Mouse (Mus musculus): ENCODE measurements around the gene Zfp646.

Zfp646 gene

DNA sequence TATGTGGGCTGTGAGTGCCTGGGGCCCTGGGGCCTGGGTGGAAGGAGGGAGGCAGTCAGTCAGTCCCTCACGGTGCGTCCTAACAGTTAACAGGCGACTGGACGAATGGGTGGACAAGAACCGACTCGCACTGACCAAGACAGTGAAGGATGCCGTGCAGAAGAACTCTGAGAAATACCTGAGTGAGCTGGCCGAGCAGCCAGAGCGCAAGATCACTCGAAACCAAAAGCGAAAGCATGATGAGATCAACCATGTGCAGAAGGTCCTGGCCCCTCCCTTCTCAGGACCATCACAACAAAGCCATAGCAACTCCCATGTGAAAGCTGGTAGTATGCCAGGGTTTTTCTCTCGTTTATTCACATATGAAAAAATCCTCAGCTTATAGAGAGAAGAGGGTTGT, 39.3 kb downstream of the Zfp646 start:
- DNase-seq (ENCODE audit: low read depth in 1 of 2, low spot score in 2 of 2): no peak

DNA sequence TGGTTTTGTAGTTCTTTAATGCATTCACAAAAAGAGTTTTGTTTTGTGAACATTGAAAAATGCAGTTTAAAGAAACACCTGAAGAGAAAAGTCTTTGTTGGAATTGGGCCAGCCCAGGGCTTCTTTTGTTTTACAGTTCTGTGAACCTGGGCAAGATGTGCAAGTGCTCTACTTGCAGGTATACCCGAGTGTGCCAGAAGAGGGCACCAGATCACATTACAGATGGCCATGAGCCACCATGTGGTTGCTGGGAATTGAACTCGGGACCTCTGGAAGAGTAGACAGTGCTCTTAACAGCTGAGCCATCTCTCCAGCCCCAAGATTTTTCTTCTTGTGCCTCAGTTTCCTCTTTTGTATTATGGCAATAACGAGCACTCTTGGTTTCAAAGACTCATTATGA, 42.2 kb downstream of the Zfp646 start:
- DNase-seq (ENCODE audit: low read depth in 1 of 2, low spot score in 2 of 2): no peak

DNA sequence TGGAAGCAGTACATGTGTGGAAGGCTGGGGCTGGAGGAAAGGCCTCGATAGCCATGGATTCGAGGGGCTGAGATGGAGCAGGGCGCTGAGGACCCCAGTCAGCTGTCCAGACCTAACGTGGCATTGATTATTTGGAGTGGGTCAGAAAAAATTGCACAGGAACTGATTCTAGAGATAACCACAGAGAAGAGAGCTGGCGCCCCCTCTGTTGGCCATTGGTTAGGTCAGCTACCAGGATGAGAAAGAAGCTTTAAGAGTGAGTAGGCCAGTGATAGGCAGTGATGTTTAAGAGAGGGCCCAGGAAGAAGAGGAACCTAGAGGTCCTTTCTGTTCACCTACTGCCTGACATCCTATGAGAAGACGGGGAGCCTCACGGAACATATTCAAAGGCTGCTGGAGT, 43.3 kb downstream of the Zfp646 start:
- no peak for DNase-seq (ENCODE audit: low read depth in 1 of 2, low spot score in 2 of 2)

DNA sequence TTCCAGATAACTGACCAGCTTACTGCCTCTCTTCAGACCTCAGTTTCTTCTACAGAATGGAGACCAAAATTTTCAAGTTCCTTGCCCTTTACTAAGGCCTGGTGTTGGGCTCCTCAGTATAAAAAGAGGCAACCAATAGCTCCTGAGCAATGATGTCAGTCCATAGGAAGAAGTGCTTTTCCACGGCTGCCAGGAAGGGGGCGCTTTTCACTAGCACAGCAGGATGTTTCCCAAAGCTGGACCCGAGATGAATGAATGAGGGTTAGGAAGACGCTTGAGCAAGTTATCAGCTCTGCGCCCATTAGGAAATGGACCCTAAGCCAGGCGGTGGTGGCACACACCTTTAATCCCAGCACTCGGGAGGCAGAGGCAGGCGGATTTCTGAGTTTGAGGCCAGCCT, 45.5 kb downstream of the Zfp646 start:
- no peak for DNase-seq (ENCODE audit: low read depth in 1 of 2, low spot score in 2 of 2)

DNA sequence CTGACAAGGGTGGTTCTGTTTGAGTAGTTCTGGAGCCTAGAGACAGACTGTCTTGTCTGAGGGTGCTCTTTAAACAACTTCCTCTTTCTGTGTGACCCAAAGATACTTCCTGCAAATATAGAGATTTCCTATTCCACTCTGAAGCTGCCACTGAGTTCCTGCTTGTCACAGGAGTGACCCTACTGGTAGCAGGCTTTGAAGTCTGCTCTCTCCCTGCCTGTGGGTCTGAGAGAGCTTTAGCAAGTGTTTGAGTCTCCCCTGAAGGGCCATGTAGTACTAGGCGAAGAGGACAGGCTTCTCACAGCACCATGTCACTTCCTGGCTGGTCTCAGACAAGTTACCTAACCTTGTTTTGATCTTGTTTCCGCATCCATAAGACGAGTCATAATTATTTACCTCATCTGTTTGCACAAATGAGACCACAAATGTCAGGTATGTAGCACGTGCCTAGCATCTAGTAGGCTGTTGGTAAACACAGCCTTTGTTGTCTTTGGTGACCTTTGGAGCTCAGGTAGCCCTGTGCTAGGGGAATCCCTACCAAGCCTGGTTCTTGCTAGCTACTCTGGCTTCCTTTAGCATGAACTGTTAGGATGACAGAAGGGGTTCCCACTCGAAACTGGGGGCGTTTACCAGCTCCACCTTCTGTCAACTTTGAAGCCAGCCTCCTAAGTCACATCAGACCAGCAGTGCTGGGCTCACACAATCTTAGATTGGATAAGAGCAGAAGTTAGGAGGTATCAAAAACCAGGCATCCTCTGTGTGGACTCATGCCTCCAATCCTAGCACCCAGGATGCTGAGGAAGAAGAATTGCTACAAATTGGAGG, 46.6 kb downstream of the Zfp646 start:
- DNase-seq (ENCODE audit: low read depth in 1 of 2, low spot score in 2 of 2): peak in 1 of 2 experiments; percentile 57

DNA sequence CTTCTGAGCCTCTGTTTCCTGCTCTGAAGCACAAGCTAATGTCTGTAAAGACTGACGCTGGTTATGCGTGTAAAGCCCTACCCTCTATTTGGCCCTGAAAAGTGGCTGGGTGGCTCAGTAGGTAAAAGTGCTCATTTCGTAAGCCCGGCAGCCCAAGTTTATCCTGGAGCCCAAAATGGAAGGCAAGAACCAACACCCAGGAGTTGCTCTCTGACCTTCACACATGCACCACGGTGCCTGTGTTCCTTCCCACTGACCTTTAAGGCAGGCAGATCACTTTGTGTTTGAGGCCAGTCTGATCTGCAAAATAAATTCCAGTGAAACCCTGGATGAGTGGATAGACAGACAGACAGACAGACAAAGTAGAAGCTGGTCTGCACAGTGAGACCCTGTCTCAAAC, 47.7 kb downstream of the Zfp646 start:
- DNase-seq (ENCODE audit: low read depth in 1 of 2, low spot score in 2 of 2): no peak

DNA sequence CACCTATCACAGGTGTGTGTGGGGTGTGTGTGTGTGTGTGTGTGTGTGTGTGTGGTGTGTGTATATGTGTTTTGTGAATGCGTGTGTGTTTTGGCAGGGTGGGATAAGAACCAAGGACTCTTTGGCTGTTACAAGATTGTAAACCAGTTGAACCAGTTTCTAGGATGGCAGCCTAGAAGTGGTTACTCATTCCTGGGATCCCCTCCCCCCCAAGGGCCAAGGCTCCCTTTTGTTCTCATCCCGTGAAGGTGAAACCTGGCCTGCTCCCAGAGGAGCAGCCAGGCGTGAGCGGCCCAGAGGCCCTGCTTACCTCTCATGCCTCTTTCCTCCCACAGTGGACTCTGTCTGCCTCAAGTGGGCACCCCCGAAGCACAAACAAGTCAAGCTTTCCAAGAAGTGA, 49.2 kb downstream of the Zfp646 start:
- DNase-seq (ENCODE audit: low read depth in 1 of 2, low spot score in 2 of 2): no peak

DNA sequence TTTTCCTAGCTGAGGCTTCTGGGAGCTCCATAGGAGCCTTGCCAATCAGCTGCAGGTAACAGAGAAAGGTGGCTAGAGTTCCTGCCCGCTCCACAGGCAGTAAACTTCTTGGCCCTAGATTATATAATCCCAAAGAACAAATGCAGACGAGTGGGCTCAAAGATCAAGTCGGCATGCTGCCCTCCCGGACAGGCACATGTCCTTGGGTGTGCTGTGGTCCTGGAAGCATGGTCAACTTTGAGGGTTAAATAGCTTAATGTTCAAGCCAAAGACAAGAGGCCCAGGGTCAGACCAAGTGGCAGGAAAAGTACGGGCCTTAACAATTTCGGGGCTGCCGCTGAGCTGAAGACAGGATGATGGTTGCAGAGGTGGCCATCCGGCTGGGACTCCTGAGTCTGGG, 50.0 kb downstream of the Zfp646 start:
- DNase-seq (ENCODE audit: low read depth in 1 of 2, low spot score in 2 of 2): no peak

DNA sequence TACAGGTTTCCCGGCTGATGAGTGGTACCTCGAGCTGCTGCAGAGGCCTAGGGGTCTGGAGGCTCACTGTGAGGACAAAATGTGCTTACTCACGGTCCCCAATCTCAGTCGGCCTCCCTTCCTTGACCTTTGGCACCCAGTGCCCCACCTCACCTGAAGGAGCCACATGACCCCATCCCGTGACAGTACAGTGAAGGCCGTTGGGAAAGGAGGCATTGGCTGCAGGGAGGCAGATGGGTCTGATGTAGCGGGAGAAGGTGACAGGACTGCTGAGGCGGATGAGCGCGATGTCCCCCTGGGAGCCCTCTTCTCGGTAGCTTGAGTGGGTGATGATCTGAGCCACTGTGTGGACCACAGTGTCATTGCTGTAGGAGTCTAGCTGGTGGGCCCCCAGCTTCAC, 50.8 kb downstream of the Zfp646 start:
- no peak for DNase-seq (ENCODE audit: low read depth in 1 of 2, low spot score in 2 of 2)

DNA sequence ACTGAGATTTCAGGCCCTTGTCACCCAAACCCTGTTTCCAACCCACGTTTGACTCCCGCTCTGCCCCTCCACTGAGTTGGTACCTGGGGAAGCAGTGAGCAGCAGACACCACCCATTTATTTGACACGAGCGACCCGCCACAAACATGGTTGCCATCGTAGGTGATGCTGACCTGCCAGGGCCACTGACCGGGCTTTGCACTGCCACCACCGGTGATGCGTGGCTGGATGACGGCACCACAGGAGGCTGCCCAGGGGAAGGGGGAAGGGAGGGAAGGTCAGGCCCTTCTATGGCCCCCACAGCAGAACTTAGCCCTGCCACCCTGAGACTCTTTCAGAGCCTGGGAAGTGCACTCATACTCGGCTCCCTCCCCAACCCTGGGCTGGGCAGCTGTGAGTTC, 51.7 kb downstream of the Zfp646 start:
- no peak for DNase-seq (ENCODE audit: low read depth in 1 of 2, low spot score in 2 of 2)

DNA sequence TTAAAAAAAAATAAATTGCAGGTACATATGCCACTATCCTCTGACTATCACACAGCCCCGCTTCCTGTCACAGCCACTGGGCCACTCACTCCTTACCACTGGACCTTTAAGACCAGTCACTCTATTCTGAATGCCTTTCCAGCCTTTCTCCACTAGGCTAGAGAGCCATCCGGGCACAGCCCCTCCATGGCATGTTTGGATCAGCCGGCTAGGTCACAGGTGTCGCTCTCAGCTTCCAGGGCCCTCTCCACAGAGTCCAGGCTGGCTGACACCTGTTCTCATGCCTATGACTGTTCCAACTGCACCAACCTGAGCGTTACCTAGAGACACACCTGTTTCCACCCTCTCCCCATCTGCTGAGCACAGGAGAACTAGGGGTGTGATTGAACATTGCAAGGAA, 52.6 kb downstream of the Zfp646 start:
- no peak for DNase-seq (ENCODE audit: low read depth in 1 of 2, low spot score in 2 of 2)

DNA sequence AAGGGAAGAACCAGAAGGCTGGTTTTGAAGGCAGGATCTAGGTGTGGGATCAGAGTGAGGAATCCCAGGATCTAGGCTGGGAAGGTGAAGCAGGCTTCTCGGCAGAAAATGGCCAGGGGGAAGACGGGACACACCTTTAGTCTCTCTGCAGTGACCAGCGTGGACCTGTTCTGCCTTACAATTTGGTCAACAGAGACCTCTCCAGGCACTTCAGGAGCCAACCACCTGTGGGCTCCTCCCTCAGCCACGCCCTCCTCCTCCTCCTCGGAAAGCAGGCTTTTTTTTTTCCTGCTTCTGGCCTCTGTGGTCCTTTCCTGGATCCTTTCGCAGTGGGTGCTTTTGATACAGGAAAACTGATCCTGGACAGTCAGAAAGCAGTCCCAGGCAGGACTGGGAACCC, 53.9 kb downstream of the Zfp646 start, which contains the start of gene Prss8:
TSS of gene Prss8 (minus strand) at position 182 of the 400 bp plus-strand sequence.
- DNase-seq (ENCODE audit: low read depth in 1 of 2, low spot score in 2 of 2): no peak

DNA sequence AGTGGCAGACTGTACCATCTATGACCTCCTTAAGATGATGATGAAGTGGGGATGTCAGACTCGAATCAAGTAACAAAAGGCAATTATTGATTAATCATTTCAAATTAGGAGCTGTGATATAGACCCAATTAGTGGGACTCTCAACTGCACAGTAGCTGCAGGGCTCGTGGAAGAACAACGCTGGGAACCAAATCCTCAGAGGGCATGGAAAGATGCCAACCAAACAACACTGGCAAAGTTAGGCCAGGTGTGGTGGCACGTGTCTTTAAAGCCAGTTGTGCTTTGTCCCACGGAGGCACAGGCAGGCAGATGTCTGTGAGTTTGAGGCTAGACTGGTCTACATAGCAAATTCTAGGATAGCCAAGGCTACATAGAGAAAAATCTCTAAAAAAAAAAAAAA, 54.6 kb downstream of the Zfp646 start:
- DNase-seq (ENCODE audit: low read depth in 1 of 2, low spot score in 2 of 2): no peak

DNA sequence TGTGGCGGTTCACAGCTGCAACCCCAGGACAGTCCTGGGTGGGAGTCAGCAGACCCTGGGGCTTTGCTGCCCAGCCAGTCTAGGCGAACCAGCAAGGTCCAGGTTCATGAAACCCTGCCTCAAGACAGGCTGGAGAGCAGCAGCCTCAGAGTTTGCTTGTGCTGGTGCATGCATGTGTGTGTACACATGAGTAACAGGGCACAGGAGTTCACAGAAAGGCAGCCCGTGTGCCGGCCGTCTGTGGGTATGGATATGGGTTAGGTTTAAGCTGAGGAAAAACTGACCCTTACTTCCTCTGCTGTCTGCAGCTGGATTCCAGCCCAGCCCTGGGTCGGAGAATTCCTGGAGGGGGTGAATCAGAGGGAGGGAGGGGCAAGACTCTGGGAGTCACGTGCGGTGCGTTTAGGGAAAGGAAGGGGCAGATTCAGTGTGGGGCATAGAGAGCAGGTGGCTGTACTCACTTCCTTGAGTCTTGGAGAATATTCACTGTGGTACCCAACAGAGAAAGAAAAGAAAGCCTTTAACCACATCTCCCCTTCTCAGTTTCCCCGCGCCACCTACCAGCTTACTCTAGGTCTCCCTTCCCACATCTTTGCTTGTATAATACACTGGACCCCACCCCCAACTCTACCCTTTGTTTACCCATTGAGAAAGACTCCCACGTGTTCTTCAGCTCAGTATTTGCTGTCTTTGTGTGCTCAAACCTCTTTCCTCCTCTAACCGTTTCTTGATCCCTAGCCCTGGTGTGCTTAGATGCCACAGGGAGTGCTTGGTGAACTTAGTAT, 55.5 kb downstream of the Zfp646 start:
- DNase-seq (ENCODE audit: low read depth in 1 of 2, low spot score in 2 of 2): no peak

DNA sequence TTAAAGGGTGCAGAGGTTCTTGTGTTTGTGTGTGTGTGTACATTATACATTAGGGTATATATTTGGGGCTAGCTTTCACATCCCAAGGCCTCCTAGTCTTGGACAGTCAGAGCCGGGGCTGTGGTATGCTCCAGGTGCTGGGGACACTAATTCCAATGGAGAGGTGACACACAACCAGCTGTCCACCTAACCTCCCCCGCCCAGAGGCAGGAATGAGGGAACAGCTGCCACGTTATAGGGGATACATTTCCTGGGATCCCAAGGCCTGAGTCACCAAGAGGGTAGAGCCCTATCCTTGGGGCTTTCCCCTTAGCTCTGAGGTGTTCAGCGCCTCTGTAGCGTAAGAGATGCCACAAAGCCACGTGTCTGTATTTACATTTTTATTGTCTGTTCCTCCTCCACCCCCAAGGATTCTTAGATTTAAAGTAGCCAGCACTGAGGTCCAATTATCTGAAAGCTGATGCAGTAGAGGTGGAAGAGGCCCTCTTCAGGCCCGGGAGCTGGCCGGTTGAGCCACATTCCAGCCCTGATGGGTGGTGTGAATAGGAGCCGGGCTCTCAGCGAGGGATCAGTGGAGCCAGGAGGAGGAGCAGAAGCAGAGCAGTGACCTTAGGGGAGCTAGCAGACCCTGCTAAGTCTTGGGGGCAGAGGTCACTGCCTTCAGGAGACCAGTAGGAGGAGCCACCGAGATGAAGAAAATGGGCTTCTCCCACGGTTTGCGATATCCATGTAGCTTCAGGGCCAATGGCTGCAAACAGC, 56.4 kb downstream of the Zfp646 start:
- DNase-seq (ENCODE audit: low read depth in 1 of 2, low spot score in 2 of 2): no peak

DNA sequence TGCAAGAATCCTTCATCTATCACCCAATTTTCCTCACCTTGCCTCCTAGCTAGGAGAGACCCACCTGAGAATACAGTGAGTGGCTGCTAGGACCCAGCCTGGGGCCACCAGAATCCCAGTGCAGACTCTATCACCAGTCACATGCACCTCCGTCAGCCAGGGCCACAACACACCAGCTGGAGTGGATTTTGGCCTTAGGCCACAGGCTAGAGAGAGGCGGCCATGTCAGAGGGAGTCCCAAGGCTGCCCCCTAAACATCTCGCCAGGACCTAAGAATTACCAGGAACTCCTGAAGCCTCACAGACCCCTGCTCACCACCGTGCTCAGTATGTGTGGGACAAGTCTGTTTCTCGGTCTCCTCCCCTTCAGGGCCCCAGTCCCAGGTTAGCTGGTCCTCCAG, 58.1 kb downstream of the Zfp646 start:
- no peak for DNase-seq (ENCODE audit: low read depth in 1 of 2, low spot score in 2 of 2)

DNA sequence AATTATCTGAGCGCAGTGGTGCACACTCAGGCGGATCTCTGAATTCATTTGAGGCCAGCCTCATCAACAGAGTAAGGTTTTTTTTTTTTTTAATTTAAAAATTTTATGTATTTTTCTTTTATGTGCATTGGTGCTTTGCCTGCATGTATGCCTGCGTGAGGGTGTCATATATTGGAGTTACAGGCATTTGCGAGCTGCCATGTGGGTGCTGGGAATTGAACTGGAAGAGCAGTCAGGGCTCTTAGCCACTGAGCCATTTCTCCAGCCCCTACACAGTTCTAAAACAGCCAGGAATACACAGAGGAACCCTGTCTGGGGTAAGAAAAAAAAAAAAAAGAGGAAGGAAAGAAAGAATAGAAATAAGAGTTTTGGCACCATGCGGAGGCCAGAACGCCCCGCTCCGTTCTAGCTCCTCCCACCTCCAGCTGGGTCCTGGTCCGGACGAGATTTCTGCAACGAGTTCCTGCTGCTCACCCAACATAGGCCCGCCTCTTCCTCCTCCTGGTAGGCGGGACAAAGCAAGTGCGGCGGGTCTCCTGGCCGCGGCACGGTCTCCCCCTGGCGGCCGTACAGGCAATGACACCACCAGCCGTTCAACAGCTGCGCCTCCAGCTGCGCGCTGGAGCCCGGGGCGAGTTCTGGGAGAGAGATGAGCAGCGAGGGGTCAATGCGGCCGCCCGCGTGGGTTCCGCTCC, 59.2 kb downstream of the Zfp646 start:
- DNase-seq (ENCODE audit: low read depth in 1 of 2, low spot score in 2 of 2): peak; percentile 89 to 91
